Mouse (Mus musculus): Measurements from ENCODE around the gene Exosc9. TPM values are rescaled to one million over a fixed set of nuclear protein-coding genes. Genes with fewer than 3 reads are reported as not detected.

Exosc9 gene
- total RNA-seq (2021), result 10 to 100 TPM; 19.4 to 20.1 TPM

GRCm38 (mm10) chr3:36552406-36553047, at the start of gene Exosc9:
Gene Exosc9 (plus strand): TSS chr3:36552606.
- intact Hi-C loops (cut with DNase I), result loop anchor here (2.0 to 10.0 kb wide), 2 partner anchors 18 to 488 kb away; partner anchors contain the start of gene Acad9
- peak; percentile 84 for DNase-seq (ENCODE audit: low spot score)

GRCm38 (mm10) chr3:36505306-36505705, 47.1 kb upstream of the Exosc9 start:
- intact Hi-C loops (cut with DNase I), result no loop called here
- no peak for DNase-seq (ENCODE audit: low spot score)

- no peak for DNase-seq (ENCODE audit: low spot score)
- intact Hi-C loops (cut with DNase I), result no loop called here
These were observed 46.3 kb upstream of the Exosc9 start for GRCm38 (mm10) chr3:36505809-36506735.

- DNase-seq (ENCODE audit: low spot score), result no peak
- intact Hi-C loops (cut with DNase I), result no loop called here
These were observed 40.9 kb upstream of the Exosc9 start for GRCm38 (mm10) chr3:36511491-36511890.

- intact Hi-C loops (cut with DNase I), result no loop called here
- no peak for DNase-seq (ENCODE audit: low spot score)
These were observed 36.2 kb upstream of the Exosc9 start for GRCm38 (mm10) chr3:36516196-36516595.

GRCm38 (mm10) chr3:36521073-36522060, 31.0 kb upstream of the Exosc9 start, which contains the start of gene Gm11549:
Gene Gm11549 (minus strand): TSS chr3:36521813.
- DNase-seq (ENCODE audit: low spot score), result no peak
- intact Hi-C loops (cut with DNase I), result no loop called here

- intact Hi-C loops (cut with DNase I), result no loop called here
- DNase-seq (ENCODE audit: low spot score), result no peak
These were observed 30.3 kb upstream of the Exosc9 start for GRCm38 (mm10) chr3:36522137-36522536.

GRCm38 (mm10) chr3:36524466-36524865, 27.9 kb upstream of the Exosc9 start:
- intact Hi-C loops (cut with DNase I), result no loop called here
- no peak for DNase-seq (ENCODE audit: low spot score)

GRCm38 (mm10) chr3:36530345-36530744, 22.1 kb upstream of the Exosc9 start:
- intact Hi-C loops (cut with DNase I), result no loop called here
- DNase-seq (ENCODE audit: low spot score), result peak; percentile 48

- intact Hi-C loops (cut with DNase I), result no loop called here
- no peak for DNase-seq (ENCODE audit: low spot score)
These were observed 21.6 kb upstream of the Exosc9 start for GRCm38 (mm10) chr3:36530781-36531180.

GRCm38 (mm10) chr3:36531242-36531641, 21.2 kb upstream of the Exosc9 start:
- intact Hi-C loops (cut with DNase I), result no loop called here

GRCm38 (mm10) chr3:36531979-36532542, 20.3 kb upstream of the Exosc9 start:
- no peak for DNase-seq (ENCODE audit: low spot score)
- intact Hi-C loops (cut with DNase I), result no loop called here

More at GRCm38 (mm10) chr3:36531242-36531641, 21.2 kb upstream of the Exosc9 start:
- DNase-seq (ENCODE audit: low spot score), result no peak

GRCm38 (mm10) chr3:36532738-36533137, 19.7 kb upstream of the Exosc9 start:
- no peak for DNase-seq (ENCODE audit: low spot score)
- intact Hi-C loops (cut with DNase I), result no loop called here

- intact Hi-C loops (cut with DNase I), result no loop called here
- no peak for DNase-seq (ENCODE audit: low spot score)
These were observed 19.2 kb upstream of the Exosc9 start for GRCm38 (mm10) chr3:36533201-36533672.

GRCm38 (mm10) chr3:36536041-36536440, 16.4 kb upstream of the Exosc9 start:
- no peak for DNase-seq (ENCODE audit: low spot score)
- intact Hi-C loops (cut with DNase I), result no loop called here

- intact Hi-C loops (cut with DNase I), result no loop called here
- no peak for DNase-seq (ENCODE audit: low spot score)
These were observed 14.5 kb upstream of the Exosc9 start for GRCm38 (mm10) chr3:36537701-36538470.

GRCm38 (mm10) chr3:36540756-36541155, 11.7 kb upstream of the Exosc9 start:
- intact Hi-C loops (cut with DNase I), result no loop called here
- no peak for DNase-seq (ENCODE audit: low spot score)

- intact Hi-C loops (cut with DNase I), result no loop called here
These were observed 11.0 kb upstream of the Exosc9 start for GRCm38 (mm10) chr3:36541399-36541798.

GRCm38 (mm10) chr3:36544961-36545360, 7.4 kb upstream of the Exosc9 start:
- intact Hi-C loops (cut with DNase I), result no loop called here
- DNase-seq (ENCODE audit: low spot score), result no peak

More at GRCm38 (mm10) chr3:36541399-36541798, 11.0 kb upstream of the Exosc9 start:
- no peak for DNase-seq (ENCODE audit: low spot score)

Data from heart, postnatal 25 days (tissue).